Mouse (Mus musculus): ENCODE measurements at regions not wholly inside any gene's neighbourhood (a gene's known extent, or its start where the extent isn't known, plus 50 kb on each side); places are given as distances from the start of the nearest gene placed in this dataset.

- H3K4me3 ChIP-seq, result no peak overlapping the region
- no peaks in the 10 kb centered on the region for H3K4me1 ChIP-seq
- H3K36me3 ChIP-seq (replicated peaks), result no peaks in the 10 kb centered on the region
- no peaks in the 10 kb centered on the region for H3K27me3 ChIP-seq (replicated peaks; ENCODE audit: low read depth, poor library complexity, severe bottlenecking)
- no peak for DNase-seq (ENCODE audit: low spot score)
- WGBS, result 83% methylated on average over 2 of the region's 2 CpGs
- no peaks in the 10 kb centered on the region for H3K9me3 ChIP-seq
- H3K27ac ChIP-seq (replicated peaks), result no peak overlapping the region
Observed at GRCm38 (mm10) chr4:95169702-95170101, 117.7 kb upstream of the Jun start.

GRCm38 (mm10) chr4:95177753-95178152 is 125.7 kb upstream of the Jun start:
- Histone ChIP-seq H3K36me3 (replicated peaks) (no peaks in the 10 kb centered on the region), H3K4me3 (no peak overlapping the region), H3K4me1 (no peaks in the 10 kb centered on the region), H3K27me3 (replicated peaks; ENCODE audit: low read depth, poor library complexity, severe bottlenecking) (no peaks in the 10 kb centered on the region), H3K27ac (replicated peaks) (no peak overlapping the region), H3K9me3 (no peaks in the 10 kb centered on the region)
- DNase-seq (ENCODE audit: low spot score), result no peak
- 81% methylated on average over 2 of the region's 2 CpGs for WGBS

- Histone ChIP-seq H3K4me1 (no peaks in the 10 kb centered on the region), H3K36me3 (replicated peaks) (no peaks in the 10 kb centered on the region), H3K27ac (replicated peaks) (no peak overlapping the region), H3K9me3 (no peaks in the 10 kb centered on the region), H3K4me3 (no peak overlapping the region), H3K27me3 (replicated peaks; ENCODE audit: low read depth, poor library complexity, severe bottlenecking) (no peaks in the 10 kb centered on the region)
- DNase-seq (ENCODE audit: low spot score), result no peak
- WGBS, result 57% methylated on average over 3 of the region's 3 CpGs
Observed at GRCm38 (mm10) chr4:95178467-95178866, 126.4 kb upstream of the Jun start.

GRCm38 (mm10) chr4:95178900-95179299 is 126.9 kb upstream of the Jun start:
- WGBS, result 75% methylated on average over 8 of the region's 8 CpGs

GRCm38 (mm10) chr4:95180446-95180845 is 128.4 kb upstream of the Jun start:
- no peaks in the 10 kb centered on the region for H3K36me3 ChIP-seq (replicated peaks)
- H3K4me3 ChIP-seq, result no peak overlapping the region
- no peaks in the 10 kb centered on the region for H3K9me3 ChIP-seq
- peaks cover 5% of the 10 kb centered on the region for H3K4me1 ChIP-seq
- no peaks in the 10 kb centered on the region for H3K27me3 ChIP-seq (replicated peaks; ENCODE audit: low read depth, poor library complexity, severe bottlenecking)
- DNase-seq (ENCODE audit: low spot score), result no peak
- 95% methylated on average over 5 of the region's 5 CpGs for WGBS
- no peak overlapping the region for H3K27ac ChIP-seq (replicated peaks)

More at GRCm38 (mm10) chr4:95178900-95179299, 126.9 kb upstream of the Jun start:
- DNase-seq (ENCODE audit: low spot score), result no peak
- Histone ChIP-seq H3K9me3 (no peaks in the 10 kb centered on the region), H3K27me3 (replicated peaks; ENCODE audit: low read depth, poor library complexity, severe bottlenecking) (no peaks in the 10 kb centered on the region), H3K27ac (replicated peaks) (no peak overlapping the region), H3K36me3 (replicated peaks) (no peaks in the 10 kb centered on the region), H3K4me3 (no peak overlapping the region), H3K4me1 (no peaks in the 10 kb centered on the region)

GRCm38 (mm10) chr4:95180999-95181398 is 129.0 kb upstream of the Jun start:
- H3K4me1 ChIP-seq, result peaks cover 11% of the 10 kb centered on the region
- no peaks in the 10 kb centered on the region for H3K36me3 ChIP-seq (replicated peaks)
- no peaks in the 10 kb centered on the region for H3K27me3 ChIP-seq (replicated peaks; ENCODE audit: low read depth, poor library complexity, severe bottlenecking)
- DNase-seq (ENCODE audit: low spot score), result no peak
- no peak overlapping the region for H3K4me3 ChIP-seq
- H3K27ac ChIP-seq (replicated peaks), result no peak overlapping the region
- H3K9me3 ChIP-seq, result no peaks in the 10 kb centered on the region

- 91% methylated on average over 4 of the region's 4 CpGs for WGBS
Observed at GRCm38 (mm10) chr4:95184180-95184579, 132.2 kb upstream of the Jun start.

GRCm38 (mm10) chr4:95185113-95185915 is 133.3 kb upstream of the Jun start:
- peaks cover 5% of the 10 kb centered on the region; the same call in 1 of the 2 replicates for H3K27me3 ChIP-seq (replicated peaks; ENCODE audit: low read depth, poor library complexity, severe bottlenecking)
- no peak for DNase-seq (ENCODE audit: low spot score)
- no peak overlapping the region for H3K4me3 ChIP-seq
- no peaks in the 10 kb centered on the region for H3K36me3 ChIP-seq (replicated peaks)
- H3K27ac ChIP-seq (replicated peaks), result no peak overlapping the region
- WGBS, result 69% methylated on average over 14 of the region's 14 CpGs
- H3K9me3 ChIP-seq, result no peaks in the 10 kb centered on the region
- H3K4me1 ChIP-seq, result peaks cover 15% of the 10 kb centered on the region

More at GRCm38 (mm10) chr4:95184180-95184579, 132.2 kb upstream of the Jun start:
- Histone ChIP-seq H3K4me3 (no peak overlapping the region), H3K4me1 (peaks cover 15% of the 10 kb centered on the region), H3K27me3 (replicated peaks; ENCODE audit: low read depth, poor library complexity, severe bottlenecking) (peaks cover 5% of the 10 kb centered on the region; the same call in 1 of the 2 replicates), H3K27ac (replicated peaks) (no peak overlapping the region), H3K36me3 (replicated peaks) (no peaks in the 10 kb centered on the region), H3K9me3 (no peaks in the 10 kb centered on the region)
- DNase-seq (ENCODE audit: low spot score), result no peak

GRCm38 (mm10) chr4:95185916-95186200 is 133.8 kb upstream of the Jun start:
- WGBS, result 77% methylated on average over 3 of the region's 3 CpGs
- H3K27me3 ChIP-seq (replicated peaks; ENCODE audit: low read depth, poor library complexity, severe bottlenecking), result peaks cover 5% of the 10 kb centered on the region; the same call in 1 of the 2 replicates
- H3K4me1 ChIP-seq, result peaks cover 15% of the 10 kb centered on the region
- no peaks in the 10 kb centered on the region for H3K9me3 ChIP-seq
- no peak overlapping the region for H3K27ac ChIP-seq (replicated peaks)
- no peaks in the 10 kb centered on the region for H3K36me3 ChIP-seq (replicated peaks)
- no peak for DNase-seq (ENCODE audit: low spot score)
- H3K4me3 ChIP-seq, result no peak overlapping the region

GRCm38 (mm10) chr4:95188107-95188506 is 136.1 kb upstream of the Jun start:
- Histone ChIP-seq H3K27me3 (replicated peaks; ENCODE audit: low read depth, poor library complexity, severe bottlenecking) (peaks cover 5% of the 10 kb centered on the region; the same call in 1 of the 2 replicates), H3K36me3 (replicated peaks) (no peaks in the 10 kb centered on the region), H3K27ac (replicated peaks) (no peak overlapping the region), H3K4me1 (peaks cover 15% of the 10 kb centered on the region), H3K9me3 (no peaks in the 10 kb centered on the region), H3K4me3 (no peak overlapping the region)
- no peak for DNase-seq (ENCODE audit: low spot score)
- WGBS, result 82% methylated on average over 3 of the region's 3 CpGs

GRCm38 (mm10) chr4:95191654-95192406 is 139.8 kb upstream of the Jun start:
- H3K27me3 ChIP-seq (replicated peaks; ENCODE audit: low read depth, poor library complexity, severe bottlenecking), result peaks cover 5% of the 10 kb centered on the region; the same call in 1 of the 2 replicates
- 86% methylated on average over 7 of the region's 7 CpGs for WGBS

GRCm38 (mm10) chr4:95192562-95192961 is 140.5 kb upstream of the Jun start:
- H3K27ac ChIP-seq (replicated peaks), result no peak overlapping the region
- DNase-seq (ENCODE audit: low spot score), result no peak
- H3K9me3 ChIP-seq, result no peaks in the 10 kb centered on the region
- peaks cover 20% of the 10 kb centered on the region for H3K4me1 ChIP-seq
- H3K27me3 ChIP-seq (replicated peaks; ENCODE audit: low read depth, poor library complexity, severe bottlenecking), result peaks cover 5% of the 10 kb centered on the region; the same call in 1 of the 2 replicates
- H3K4me3 ChIP-seq, result no peak overlapping the region
- H3K36me3 ChIP-seq (replicated peaks), result no peaks in the 10 kb centered on the region

More at GRCm38 (mm10) chr4:95191654-95192406, 139.8 kb upstream of the Jun start:
- Histone ChIP-seq H3K9me3 (no peaks in the 10 kb centered on the region), H3K4me3 (no peak overlapping the region), H3K4me1 (peaks cover 13% of the 10 kb centered on the region), H3K27ac (replicated peaks) (no peak overlapping the region), H3K36me3 (replicated peaks) (no peaks in the 10 kb centered on the region)
- no peak for DNase-seq (ENCODE audit: low spot score)

GRCm38 (mm10) chr4:95193028-95193427 is 141.0 kb upstream of the Jun start:
- 69% methylated on average over 4 of the region's 4 CpGs for WGBS

More at GRCm38 (mm10) chr4:95193028-95193427, 141.0 kb upstream of the Jun start:
- Histone ChIP-seq H3K27ac (replicated peaks) (no peak overlapping the region), H3K9me3 (no peaks in the 10 kb centered on the region), H3K4me1 (peaks cover 20% of the 10 kb centered on the region), H3K4me3 (no peak overlapping the region), H3K36me3 (replicated peaks) (no peaks in the 10 kb centered on the region), H3K27me3 (replicated peaks; ENCODE audit: low read depth, poor library complexity, severe bottlenecking) (peaks cover 3% of the 10 kb centered on the region; the same call in 1 of the 2 replicates)
- no peak for DNase-seq (ENCODE audit: low spot score)
